Mouse (Mus musculus) small intestine, adult 2 months (tissue): ENCODE measurements at regions not wholly inside any gene's neighbourhood (a gene's known extent, or its start where the extent isn't known, plus 50 kb on each side); places are given as distances from the start of the nearest gene placed in this dataset.

Source experiments
- CTCF ChIP-seq: fragments of 200-500 bp; IDR thresholded peaks from 2 replicates; pipeline ENCODE4 v1.5.1; 2012; ENCODE audit warnings: low read depth, mild to moderate bottlenecking, control low read depth, inconsistent platforms, low read length, moderate library complexity, mixed read lengths; ENCODE audit not compliant: insufficient replicate concordance, insufficient read length; ENCODE audit errors: extremely low read depth
- POLR2A ChIP-seq: fragments of 200-500 bp; IDR thresholded peaks from 2 replicates; pipeline ENCODE4 v1.6.1; 2012; ENCODE audit warnings: low read depth, mild to moderate bottlenecking, control low read depth, inconsistent platforms, low read length, moderate library complexity

DNA sequence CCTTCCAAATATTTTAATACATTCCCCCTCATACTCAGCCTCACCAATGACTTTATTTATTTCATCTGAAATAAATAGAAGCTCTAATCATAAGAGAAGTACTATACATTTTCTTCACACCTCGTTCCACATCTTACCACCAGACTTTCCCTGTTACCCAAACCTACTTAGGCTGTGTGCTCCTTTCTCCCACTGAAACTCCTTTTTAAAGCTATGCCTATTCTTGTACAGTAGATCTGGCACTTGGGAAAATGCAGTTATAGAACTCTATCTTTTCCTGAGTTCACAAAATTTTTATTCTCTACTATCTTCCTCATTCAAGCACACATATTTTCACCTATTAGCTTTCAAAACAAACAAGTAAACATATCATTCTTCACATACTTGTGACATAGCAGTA is 272.8 kb upstream of the Prkd1 start:
- TF ChIP-seq CTCF (no peak), POLR2A (no peak)
